Mouse (Mus musculus) heart, embryonic 10.5 days (tissue): ENCODE measurements around the gene Krt19. TPM values are rescaled to one million over a fixed set of nuclear protein-coding genes. Genes with fewer than 3 reads are reported as not detected.
A peak's percentile ranks its signal among the peaks of the same experiment; 100 is the strongest.

Experiments used
- DNase-seq: peaks from one replicate; pipeline ENCODE4 v3.0.0-alpha.2; 2017; ENCODE audit warnings: low spot score
- H3K27ac ChIP-seq: fragments of 300-500 bp; sonication (generic); 2 replicates; pipeline ENCODE4 v1.5.1; 2016; ENCODE audit warnings: mild to moderate bottlenecking
- H3K27me3 ChIP-seq: fragments of 300-500 bp; sonication (generic); 2 replicates; pipeline ENCODE4 v1.6.1; 2016; ENCODE audit warnings: mild to moderate bottlenecking; ENCODE audit not compliant: poor library complexity, insufficient read depth, severe bottlenecking
- H3K36me3 ChIP-seq: fragments of 300-500 bp; sonication (generic); 2 replicates; pipeline ENCODE4 v1.6.1; 2016; ENCODE audit warnings: mild to moderate bottlenecking, moderate library complexity
- H3K4me1 ChIP-seq: fragments of 300-500 bp; sonication (generic); 2 replicates; pipeline ENCODE4 v1.6.1; 2016; ENCODE audit warnings: mild to moderate bottlenecking
- H3K4me3 ChIP-seq: fragments of 300-500 bp; sonication (generic); 2 replicates; pipeline ENCODE4 v1.5.1; 2016; ENCODE audit warnings: mild to moderate bottlenecking, moderate library complexity
- H3K9me3 ChIP-seq: fragments of 300-500 bp; sonication (generic); 2 replicates; pipeline ENCODE4 v1.6.1; 2016; ENCODE audit warnings: mild to moderate bottlenecking, moderate library complexity
- WGBS: fragments of 180-500 bp; shearing (Covaris S2); methylation state at CpG from one replicate; pipeline ENCODE4 v1.1.7; 2016; 5-methylcytosine and 5-hydroxymethylcytosine counted together
- polyA plus RNA-seq: library from polyadenylated mRNA; unstranded; fragments of >200 nt; fragmentation: Nextera tagmentation; extraction: Ambion mirVana; gene quantifications from 2 replicates; pipeline ENCODE4 v1.2.1, GENCODE M21; 2016

Gene Krt19
- polyA plus RNA-seq = 76.3 and 86.1 TPM in 2 replicates

DNA sequence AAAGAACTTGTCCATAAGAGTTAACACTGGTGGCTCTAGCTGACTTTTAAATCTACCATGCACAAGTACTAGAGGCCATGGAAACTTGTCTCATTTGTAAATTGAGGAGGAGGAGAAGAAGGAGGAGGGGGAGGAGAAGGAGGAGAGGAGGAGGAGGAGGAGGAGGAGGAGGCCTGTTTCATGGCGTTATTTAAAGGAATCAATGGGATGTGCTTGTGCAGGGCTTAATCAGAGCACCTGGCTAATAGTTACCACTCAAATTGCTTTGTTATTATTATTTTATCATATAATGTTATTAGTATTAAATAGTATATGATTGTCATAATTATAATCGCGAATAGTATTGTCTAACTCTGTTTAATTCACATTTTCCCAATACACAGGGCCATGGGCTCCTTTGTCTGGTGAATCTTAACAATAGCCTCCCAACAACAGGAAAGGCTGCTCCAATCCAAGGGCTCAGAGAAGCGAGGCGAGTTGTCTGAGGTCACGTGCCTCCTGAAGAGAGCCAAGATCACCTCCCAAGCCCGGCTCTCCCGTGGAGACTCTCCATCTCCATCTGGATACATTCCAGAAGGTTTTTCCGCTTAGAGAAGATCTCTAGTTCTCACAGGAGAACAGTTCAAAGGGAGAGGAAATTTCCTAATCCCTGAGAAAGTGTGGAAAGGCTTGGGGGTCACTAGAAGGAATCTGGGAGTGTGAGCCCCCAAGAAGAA lies at the start of gene Krt19:
Gene Krt19 (minus strand): TSS at position 51 of the 716 bp plus-strand sequence.
- H3K9me3 ChIP-seq = no peaks in the 10 kb centered on the region
- WGBS = 44% methylated on average over 9 of the region's 9 CpGs
- peaks cover 29% of the 10 kb centered on the region for H3K27me3 ChIP-seq
- H3K4me1 ChIP-seq = peaks cover 48% of the 10 kb centered on the region
- no peaks in the 10 kb centered on the region for H3K36me3 ChIP-seq
- no peak for DNase-seq
- H3K27ac ChIP-seq = peak within 1 kb of the TSS; percentile 67
- no peak within 1 kb of the TSS for H3K4me3 ChIP-seq

- H3K9me3 ChIP-seq = no peaks in the 10 kb centered on the region
- no peaks in the 10 kb centered on the region for H3K36me3 ChIP-seq
- H3K4me3 ChIP-seq = no peak within 1 kb of the TSS
- peaks cover 5% of the 10 kb centered on the region; the same call in 1 of the 2 replicates for H3K4me1 ChIP-seq
- no peak for DNase-seq
- peaks cover 13% of the 10 kb centered on the region; the same call in 1 of the 2 replicates for H3K27me3 ChIP-seq
- no peak within 1 kb of the TSS for H3K27ac ChIP-seq
- 50% methylated on average over 9 of the region's 9 CpGs for WGBS
These were observed 44.5 kb upstream of the Krt19 start, which contains the start of gene Krt9 for GRCm38 (mm10) chr11:100192992-100193391. Gene Krt9, minus strand, starts transcription at chr11:100193246.

DNA sequence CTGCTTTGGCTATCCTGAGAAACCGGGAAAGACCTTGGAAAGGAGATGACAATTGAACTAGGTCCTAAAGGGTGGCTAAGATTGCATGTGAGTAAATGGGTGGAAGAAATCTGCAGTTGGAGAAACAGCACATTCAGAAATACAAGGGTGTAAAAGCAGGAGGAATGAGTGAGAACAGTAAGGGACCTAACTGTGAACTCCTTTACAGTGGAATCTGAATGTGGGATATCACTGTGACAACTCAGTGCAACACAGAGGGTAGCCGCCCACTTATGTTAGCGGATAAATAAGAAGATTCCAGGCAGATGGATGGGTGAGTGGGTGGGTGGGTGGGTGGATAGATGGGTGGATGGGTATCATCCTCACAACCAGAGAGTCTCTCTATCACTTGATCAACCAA lies 43.4 kb upstream of the Krt19 start:
- Histone ChIP-seq H3K36me3 (no peaks in the 10 kb centered on the region), H3K27me3 (peaks cover 13% of the 10 kb centered on the region; the same call in 1 of the 2 replicates), H3K27ac (no peak overlapping the region), H3K4me3 (no peak overlapping the region), H3K4me1 (peaks cover 5% of the 10 kb centered on the region; the same call in 1 of the 2 replicates), H3K9me3 (no peaks in the 10 kb centered on the region)
- no peak for DNase-seq
- WGBS = 90% methylated on average over 3 of the region's 3 CpGs

- no peak overlapping the region for H3K27ac ChIP-seq
- H3K36me3 ChIP-seq = no peaks in the 10 kb centered on the region
- WGBS = 87% methylated on average over 8 of the region's 8 CpGs
- H3K27me3 ChIP-seq = no peaks in the 10 kb centered on the region
- H3K4me3 ChIP-seq = no peak overlapping the region
- no peak for DNase-seq
- no peaks in the 10 kb centered on the region for H3K9me3 ChIP-seq
- no peaks in the 10 kb centered on the region for H3K4me1 ChIP-seq
These were observed 38.3 kb upstream of the Krt19 start for GRCm38 (mm10) chr11:100186736-100187135.

DNA sequence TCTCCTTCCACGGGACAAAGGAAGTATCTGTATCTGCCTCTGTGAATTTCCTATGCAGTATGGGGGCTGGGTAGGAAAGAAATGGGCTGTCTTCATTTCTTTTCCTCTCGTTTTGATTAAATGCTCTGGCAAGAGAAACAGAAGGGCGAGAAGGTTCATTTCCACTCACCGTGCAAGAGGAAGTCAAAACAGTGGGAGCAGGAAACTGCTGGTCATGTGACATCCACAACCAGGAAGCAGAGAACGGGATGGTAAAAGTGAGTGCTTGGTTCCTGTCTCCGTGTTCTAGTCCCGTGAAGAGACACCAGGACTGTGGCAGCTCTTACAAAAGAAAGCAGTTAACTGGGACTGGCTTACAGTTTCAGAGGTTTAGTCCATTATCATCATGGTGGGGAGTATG lies 33.3 kb upstream of the Krt19 start:
- 70% methylated on average over 7 of the region's 7 CpGs for WGBS
- no peak overlapping the region for H3K27ac ChIP-seq
- H3K9me3 ChIP-seq = no peaks in the 10 kb centered on the region
- DNase-seq = no peak
- H3K4me1 ChIP-seq = no peaks in the 10 kb centered on the region
- H3K4me3 ChIP-seq = no peak overlapping the region
- no peaks in the 10 kb centered on the region for H3K36me3 ChIP-seq
- no peaks in the 10 kb centered on the region for H3K27me3 ChIP-seq

DNA sequence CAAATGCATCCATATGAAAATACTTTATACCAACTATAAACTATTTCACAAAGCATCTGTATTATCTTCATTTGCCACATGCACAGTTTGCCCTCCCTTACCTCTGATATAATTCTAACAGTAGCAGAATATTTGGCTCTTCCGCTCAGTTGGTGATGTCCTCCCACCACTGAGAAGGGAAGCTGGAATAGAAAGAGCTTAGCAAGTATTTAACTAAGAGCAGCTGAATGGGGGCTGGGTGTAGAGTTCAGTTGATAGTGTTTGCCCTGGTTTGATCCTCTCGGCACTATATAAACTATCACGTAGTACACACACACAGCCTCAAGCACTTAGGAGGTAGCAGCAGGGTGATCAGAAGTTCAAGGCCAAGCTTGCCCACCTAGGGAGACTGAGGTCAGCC lies 30.8 kb upstream of the Krt19 start:
- 73% methylated on average over 3 of the region's 3 CpGs for WGBS

GRCm38 (mm10) chr11:100178307-100178706 lies 29.8 kb upstream of the Krt19 start:
- no peak for DNase-seq
- WGBS = 79% methylated on average over 5 of the region's 5 CpGs
- H3K27me3 ChIP-seq = no peaks in the 10 kb centered on the region
- no peaks in the 10 kb centered on the region for H3K9me3 ChIP-seq
- H3K4me3 ChIP-seq = no peak overlapping the region
- H3K36me3 ChIP-seq = no peaks in the 10 kb centered on the region
- no peaks in the 10 kb centered on the region for H3K4me1 ChIP-seq
- H3K27ac ChIP-seq = no peak overlapping the region

More for the DNA sequence above, 30.8 kb upstream of the Krt19 start:
- Histone ChIP-seq H3K9me3 (no peaks in the 10 kb centered on the region), H3K4me3 (no peak overlapping the region), H3K27me3 (no peaks in the 10 kb centered on the region), H3K4me1 (no peaks in the 10 kb centered on the region), H3K27ac (no peak overlapping the region), H3K36me3 (no peaks in the 10 kb centered on the region)
- no peak for DNase-seq

GRCm38 (mm10) chr11:100176791-100177190 lies 28.3 kb upstream of the Krt19 start:
- no peaks in the 10 kb centered on the region for H3K4me1 ChIP-seq
- H3K36me3 ChIP-seq = no peaks in the 10 kb centered on the region
- H3K27me3 ChIP-seq = no peaks in the 10 kb centered on the region
- WGBS = 64% methylated on average over 9 of the region's 9 CpGs
- no peak overlapping the region for H3K27ac ChIP-seq
- DNase-seq = no peak
- no peaks in the 10 kb centered on the region for H3K9me3 ChIP-seq
- no peak overlapping the region for H3K4me3 ChIP-seq

DNA sequence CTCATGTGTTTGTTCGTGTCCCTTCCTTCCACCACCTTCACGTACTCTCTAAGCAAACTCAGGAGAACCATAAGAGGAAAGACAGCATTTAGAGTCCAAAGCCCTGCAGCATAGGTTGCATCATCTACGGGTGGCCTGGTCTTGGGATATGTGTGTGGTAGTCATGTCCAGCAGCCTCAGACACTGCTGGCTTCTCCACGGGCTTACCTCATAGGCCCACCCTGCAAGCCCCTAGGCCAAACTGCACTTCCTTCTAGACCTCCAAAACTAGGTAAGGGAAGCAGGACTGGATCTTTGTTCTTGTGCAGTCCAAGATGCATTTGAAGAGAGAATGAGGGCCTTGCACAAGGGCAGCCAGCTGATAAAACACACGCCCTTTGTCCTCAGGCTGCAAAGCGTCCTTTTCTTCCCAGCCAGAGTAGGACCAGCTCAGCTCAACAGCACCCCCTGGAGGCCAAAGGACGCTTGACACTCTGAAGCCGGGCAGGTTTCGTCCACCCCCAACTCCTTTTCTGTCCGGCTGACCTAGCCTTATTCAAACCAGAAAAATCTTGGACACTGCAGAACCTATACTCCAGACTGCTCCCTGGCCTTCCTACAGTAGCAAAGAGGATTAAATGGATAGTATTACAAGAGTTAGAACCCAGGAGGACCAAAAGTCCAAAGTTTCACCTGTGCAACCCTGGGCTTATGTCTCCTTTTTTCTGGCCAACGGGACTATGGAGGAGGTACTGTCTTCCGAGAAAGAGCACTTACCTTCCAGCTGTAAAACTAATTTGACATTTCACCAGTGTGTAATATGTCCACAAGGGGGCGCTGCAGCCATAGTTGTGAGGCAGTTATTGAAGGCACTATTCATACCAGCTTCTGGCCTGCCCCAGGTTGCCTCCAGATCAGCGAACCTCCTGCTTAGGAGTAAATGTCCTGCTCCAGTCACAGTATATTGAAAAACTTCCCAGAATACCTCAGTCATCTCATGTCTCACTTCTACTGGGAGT lies 20.6 kb upstream of the Krt19 start:
- H3K9me3 ChIP-seq = no peaks in the 10 kb centered on the region
- H3K27ac ChIP-seq = no peak overlapping the region
- 30% methylated on average over 14 of the region's 14 CpGs for WGBS
- H3K4me3 ChIP-seq = no peak overlapping the region
- DNase-seq = peak; percentile 85
- 0 out of 2 replicates have a peak, but pooled peaks cover 5% of the 10 kb centered on the region for H3K27me3 ChIP-seq
- peaks cover 42% of the 10 kb centered on the region for H3K4me1 ChIP-seq
- H3K36me3 ChIP-seq = no peaks in the 10 kb centered on the region

- H3K4me3 ChIP-seq = no peak overlapping the region
- 0 out of 2 replicates have a peak, but pooled peaks cover 5% of the 10 kb centered on the region for H3K27me3 ChIP-seq
- H3K27ac ChIP-seq = peak overlapping the region; percentile 59
- DNase-seq = no peak
- WGBS = 67% methylated on average over 8 of the region's 8 CpGs
- no peaks in the 10 kb centered on the region for H3K9me3 ChIP-seq
- no peaks in the 10 kb centered on the region for H3K36me3 ChIP-seq
- peaks cover 42% of the 10 kb centered on the region for H3K4me1 ChIP-seq
These were observed 19.6 kb upstream of the Krt19 start for GRCm38 (mm10) chr11:100168071-100168470.

- H3K36me3 ChIP-seq = no peaks in the 10 kb centered on the region
- DNase-seq = no peak
- H3K4me1 ChIP-seq = peaks cover 49% of the 10 kb centered on the region
- H3K9me3 ChIP-seq = no peaks in the 10 kb centered on the region
- no peak overlapping the region for H3K27ac ChIP-seq
- H3K27me3 ChIP-seq = no peaks in the 10 kb centered on the region
- no peak overlapping the region for H3K4me3 ChIP-seq
- 58% methylated on average over 7 of the region's 7 CpGs for WGBS
These were observed 15.9 kb upstream of the Krt19 start for GRCm38 (mm10) chr11:100164392-100164791.

DNA sequence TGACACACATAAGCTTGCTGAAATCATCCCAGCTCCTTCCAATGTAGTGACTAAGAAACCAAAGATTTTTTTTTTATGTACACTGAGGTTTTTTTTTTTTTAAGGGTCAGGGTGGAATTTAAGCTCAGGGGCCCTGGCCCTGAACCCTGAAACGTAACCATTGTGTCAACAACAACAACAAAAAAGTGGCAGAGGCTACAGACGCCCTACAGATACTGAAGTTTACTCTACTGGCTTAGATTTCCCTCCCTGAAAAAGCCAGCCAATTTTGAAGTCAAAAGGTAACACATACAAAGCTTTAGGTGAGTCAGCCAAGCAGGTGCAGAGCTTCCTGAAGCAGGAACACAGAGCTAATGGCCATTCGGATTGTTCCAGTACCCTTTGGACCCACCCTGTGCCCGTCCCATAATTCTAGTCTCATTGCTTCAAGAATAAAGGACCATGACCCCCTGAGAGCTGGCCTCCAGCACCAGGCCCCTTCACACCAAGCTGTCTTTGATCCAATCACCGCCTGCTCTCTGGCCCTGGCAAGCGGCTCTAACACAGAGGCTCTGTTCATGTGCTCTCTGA lies 9.5 kb upstream of the Krt19 start:
- no peaks in the 10 kb centered on the region for H3K27me3 ChIP-seq
- no peak for DNase-seq
- H3K27ac ChIP-seq = no peak overlapping the region
- no peak overlapping the region for H3K4me3 ChIP-seq
- no peaks in the 10 kb centered on the region for H3K9me3 ChIP-seq
- H3K4me1 ChIP-seq = peaks cover 25% of the 10 kb centered on the region
- H3K36me3 ChIP-seq = no peaks in the 10 kb centered on the region
- 75% methylated on average over 6 of the region's 6 CpGs for WGBS
